Mouse (Mus musculus) retina, embryonic 14.5 days (tissue): ENCODE data around the gene Gfpt1.
A peak's percentile ranks its signal among the peaks of the same experiment; 100 is the strongest.
"Not testable (repeated sequence)": the region's sequence is repeated elsewhere in the genome, so short reads cannot be mapped to it uniquely, and the experiment has no call there.

ENCODE experiments used
- DNase-seq: peaks from one replicate; pipeline ENCODE4 v3.0.0-alpha.2; 2015; ENCODE audit warnings: low spot score

Gene Gfpt1

DNA sequence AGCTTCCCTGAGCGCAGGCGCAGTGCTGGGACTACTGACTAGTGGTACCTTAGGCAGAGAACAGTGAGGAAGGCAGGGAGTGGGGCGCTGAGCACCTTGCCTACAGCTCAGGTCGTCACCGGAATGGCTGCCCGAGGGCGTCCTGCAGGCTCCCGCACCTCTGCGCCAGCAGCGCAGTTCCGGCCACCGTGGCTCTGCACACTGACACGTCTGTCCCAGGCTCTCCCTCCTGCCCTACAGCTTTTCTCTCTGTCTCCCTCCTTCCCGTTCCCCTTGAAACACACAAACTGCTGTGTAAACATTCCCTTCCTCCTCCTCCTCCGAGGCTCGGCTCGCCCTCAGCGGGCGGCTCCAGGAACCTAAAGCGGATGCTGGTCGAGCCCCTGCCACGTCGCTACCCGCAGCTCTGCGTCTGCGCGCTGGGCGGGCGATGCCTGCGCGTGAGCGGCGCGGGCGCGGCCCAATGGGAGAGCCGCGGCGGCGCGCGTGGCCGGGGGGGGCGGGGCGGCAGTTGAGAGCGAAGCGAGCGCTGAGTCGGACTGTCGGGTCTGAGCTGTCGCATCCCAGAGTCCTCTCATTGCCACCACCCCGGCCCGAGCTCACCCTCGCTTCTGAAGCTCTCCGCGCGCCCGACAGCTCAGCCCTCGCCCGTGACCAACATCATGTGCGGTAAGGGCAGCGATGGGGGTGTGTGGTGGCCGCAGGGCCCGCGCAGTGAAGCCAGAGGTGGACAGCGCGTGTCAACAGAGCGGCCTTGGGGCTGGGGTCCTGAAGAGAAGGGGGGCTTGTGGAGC, at the start of gene Gfpt1:
Gene Gfpt1 (plus strand): TSS at position 510 of the 794 bp plus-strand sequence.
- peak; percentile 93 for DNase-seq

- no peak for DNase-seq
These were observed 48.4 kb upstream of the Gfpt1 start for GRCm38 (mm10) chr6:86994254-86994653.

DNA sequence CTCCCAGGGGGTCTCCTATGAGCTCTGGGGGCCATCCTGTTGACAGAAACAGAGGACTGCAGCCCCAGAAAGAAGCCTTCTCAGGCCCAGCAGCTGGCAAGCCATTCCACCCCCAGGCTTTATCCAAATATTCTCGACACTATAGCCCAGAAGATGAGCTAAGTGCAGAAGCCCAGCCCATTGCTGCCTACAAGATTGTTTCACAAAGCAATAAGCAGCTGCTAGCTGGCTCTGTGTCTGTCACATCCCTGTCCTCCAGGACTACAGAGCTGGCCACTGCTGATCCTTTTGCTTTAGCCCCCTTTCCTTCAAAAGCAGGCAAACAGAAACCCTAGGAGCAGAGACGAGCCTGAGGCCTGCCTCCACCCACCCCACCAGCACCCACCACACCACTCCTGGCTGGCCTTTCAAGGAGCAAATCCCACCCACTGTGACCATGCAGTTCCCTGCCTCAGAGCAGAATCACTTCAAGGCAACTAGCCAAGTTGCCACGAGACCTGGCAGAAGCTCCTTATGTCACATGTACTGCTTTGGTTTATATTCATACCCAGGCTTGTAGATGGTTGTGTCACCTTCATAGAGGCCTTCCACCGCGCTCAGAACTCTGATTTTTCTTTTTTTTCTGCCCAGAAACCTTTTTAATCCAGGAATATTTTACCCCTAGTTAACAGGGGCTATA, 45.9 kb upstream of the Gfpt1 start:
- no peak for DNase-seq

- no peak for DNase-seq
These were observed 45.3 kb upstream of the Gfpt1 start for GRCm38 (mm10) chr6:86997360-86997759.

DNA sequence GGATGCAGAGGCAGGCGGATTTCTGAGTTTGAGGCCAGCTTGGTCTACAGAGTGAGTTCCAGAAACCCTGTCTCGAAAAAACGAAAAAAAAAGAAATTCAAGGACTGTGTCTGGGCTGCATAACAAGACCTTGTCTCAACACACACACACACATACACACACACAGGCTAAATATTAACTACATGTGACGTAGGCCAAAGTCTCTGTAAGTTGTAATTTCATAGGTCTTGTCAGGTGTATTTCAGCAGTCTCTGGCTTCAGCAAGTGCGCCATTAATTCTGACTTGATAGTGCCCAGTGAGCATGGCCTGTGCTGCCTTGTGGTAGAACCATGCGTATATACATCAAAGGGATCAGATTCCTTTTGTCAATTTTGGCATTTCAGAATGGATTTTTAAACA, 40.7 kb upstream of the Gfpt1 start:
- no peak for DNase-seq

GRCm38 (mm10) chr6:87002521-87003055, 40.1 kb upstream of the Gfpt1 start:
- peak; percentile 88 for DNase-seq

GRCm38 (mm10) chr6:87004099-87004498, 38.5 kb upstream of the Gfpt1 start:
- DNase-seq, result no peak

- no peak for DNase-seq
These were observed 37.1 kb upstream of the Gfpt1 start for GRCm38 (mm10) chr6:87005577-87005976.

DNA sequence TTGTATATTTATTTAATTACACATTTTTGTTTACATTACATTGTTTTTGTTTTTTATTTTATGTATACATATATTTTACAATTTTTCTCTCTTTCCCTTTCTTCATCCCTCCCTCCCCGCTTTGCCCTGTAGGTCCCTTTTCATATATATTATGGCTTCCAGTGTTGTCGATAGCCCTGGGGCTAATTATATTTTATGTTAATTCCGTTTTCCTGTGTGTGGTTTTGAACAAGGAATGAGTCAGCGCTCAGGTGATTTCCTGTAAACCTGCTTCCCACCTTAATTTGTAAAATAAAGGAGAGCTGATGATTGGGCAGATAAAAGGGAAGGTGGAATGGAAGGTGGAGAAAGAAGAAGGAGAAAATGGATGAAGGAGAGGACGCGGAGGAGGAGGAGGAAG, 33.8 kb upstream of the Gfpt1 start, which contains the start of gene Nfu1:
Gene Nfu1 (plus strand): TSS at position 350 of the 400 bp plus-strand sequence.
- DNase-seq, result no peak

GRCm38 (mm10) chr6:87009692-87010328, 32.8 kb upstream of the Gfpt1 start:
- peak; percentile 95 for DNase-seq

- DNase-seq, result peak; percentile 69
These were observed 25.7 kb upstream of the Gfpt1 start for GRCm38 (mm10) chr6:87016916-87017315.

DNA sequence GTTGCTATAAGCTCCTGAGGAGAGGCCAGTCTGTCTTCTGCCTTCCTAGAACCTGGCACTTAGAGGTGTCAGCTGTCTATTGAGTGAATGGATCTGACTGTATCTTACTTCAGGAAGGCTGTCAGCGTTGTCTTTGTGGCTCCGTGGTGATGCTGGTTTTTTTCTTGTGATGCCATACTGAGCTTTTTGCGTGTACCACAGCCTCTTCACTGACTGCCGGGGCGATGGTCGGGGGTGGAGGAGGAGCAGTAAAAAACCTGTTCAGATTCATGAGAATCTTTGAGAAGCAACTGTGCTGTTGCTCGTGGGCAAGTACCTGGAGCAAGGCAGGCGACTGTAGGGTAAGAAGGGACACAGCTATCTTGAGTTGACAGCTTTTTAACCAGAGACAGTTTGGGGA, 23.8 kb upstream of the Gfpt1 start:
- no peak for DNase-seq

- no peak for DNase-seq
These were observed 20.9 kb upstream of the Gfpt1 start for GRCm38 (mm10) chr6:87021791-87022190.

DNA sequence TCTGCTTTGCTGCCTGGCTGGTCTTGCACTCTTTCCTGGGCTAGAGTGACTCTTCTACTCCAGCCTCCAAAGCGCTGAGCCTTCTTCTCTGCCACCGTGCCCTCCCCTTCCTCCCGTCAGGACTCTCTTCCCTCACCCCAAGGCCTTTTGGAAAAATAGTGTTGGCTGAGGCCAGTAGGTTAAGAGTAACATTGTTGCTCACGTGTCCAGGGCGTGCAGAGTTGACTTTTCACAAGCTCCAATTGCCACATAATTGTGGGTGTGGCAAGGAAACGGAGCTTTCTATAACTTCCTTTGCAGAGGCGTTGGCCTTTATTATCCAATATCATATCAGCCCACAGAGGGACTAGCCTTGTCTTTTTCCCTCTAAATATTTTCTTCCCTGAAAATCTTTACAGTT, 15.7 kb upstream of the Gfpt1 start:
- DNase-seq, result no peak

DNA sequence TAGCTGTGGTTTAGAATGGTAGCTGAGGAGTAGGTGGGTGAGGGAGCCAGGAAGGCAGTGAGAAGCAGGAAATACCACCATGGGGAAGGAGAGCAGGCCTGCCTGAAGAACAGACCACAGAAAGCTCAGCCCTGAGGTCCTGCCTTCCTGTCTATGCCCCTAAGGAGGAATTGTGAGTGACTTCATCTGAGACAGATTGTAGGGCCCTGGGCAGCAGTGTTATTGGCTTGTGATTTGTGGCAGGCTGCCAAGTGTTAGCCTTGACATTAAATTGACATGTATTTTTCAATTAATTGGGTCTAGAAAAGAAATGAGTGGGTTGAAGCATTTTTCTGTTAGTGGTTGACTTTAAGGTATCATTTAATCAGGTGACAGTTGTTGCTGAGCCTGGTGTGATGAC, 13.8 kb upstream of the Gfpt1 start:
- no peak for DNase-seq

- DNase-seq, result not testable (repeated sequence)
These were observed 11.3 kb upstream of the Gfpt1 start for GRCm38 (mm10) chr6:87031310-87031709.

DNA sequence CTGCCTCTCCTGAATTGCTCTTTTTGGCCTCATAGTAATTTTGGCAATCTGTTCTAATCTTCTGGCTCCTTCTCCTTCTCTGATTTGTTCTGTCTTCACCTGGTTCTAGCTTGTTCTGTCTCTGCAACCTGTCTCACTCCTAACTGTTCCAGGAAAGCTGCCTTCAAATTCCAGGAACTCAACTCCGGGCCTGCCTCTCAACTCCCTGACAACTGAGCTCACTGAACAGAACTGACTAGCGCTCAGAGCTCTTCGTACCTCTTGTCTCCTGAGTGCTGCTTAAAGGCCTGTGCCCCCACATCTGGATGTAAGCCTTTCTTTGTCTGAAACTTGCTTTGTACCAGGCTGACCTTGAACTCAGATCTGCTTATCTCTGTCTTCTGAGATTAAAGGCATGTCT, 10.2 kb upstream of the Gfpt1 start:
- DNase-seq, result no peak

- no peak for DNase-seq
These were observed 8.3 kb upstream of the Gfpt1 start for GRCm38 (mm10) chr6:87034395-87034794.

- DNase-seq, result no peak
These were observed 4.6 kb upstream of the Gfpt1 start for GRCm38 (mm10) chr6:87037826-87038620.

GRCm38 (mm10) chr6:87039161-87039560, 3.5 kb upstream of the Gfpt1 start:
- DNase-seq, result no peak

- no peak for DNase-seq
These were observed 1.7 kb upstream of the Gfpt1 start for GRCm38 (mm10) chr6:87040971-87041370.

DNA sequence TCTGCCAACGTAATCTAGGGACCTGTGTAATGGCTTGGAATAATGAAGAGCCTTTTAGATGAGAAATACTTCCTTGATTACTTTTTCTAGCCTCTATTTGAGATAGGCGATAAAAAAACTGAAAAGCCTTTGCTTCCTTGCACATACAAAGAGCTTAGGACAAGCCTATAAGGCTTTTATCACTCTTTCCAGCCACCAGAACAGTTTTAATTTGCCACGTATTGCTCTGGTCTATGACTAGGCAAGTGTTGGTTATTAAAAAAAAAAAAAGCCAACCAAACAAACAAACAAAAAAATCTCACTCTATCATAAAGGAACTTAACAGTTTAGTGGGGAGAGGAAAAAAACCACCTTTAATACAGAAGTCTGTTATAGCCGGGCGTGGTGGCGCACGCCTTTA, 1.2 kb upstream of the Gfpt1 start:
- no peak for DNase-seq
